Mouse (Mus musculus) forebrain, embryonic 11.5 days (tissue): ENCODE data around the gene Gm20403. TPM values are rescaled to one million over a fixed set of nuclear protein-coding genes. Genes with fewer than 3 reads are reported as not detected.
A peak's percentile ranks its signal among the peaks of the same experiment; 100 is the strongest.
"Not testable (repeated sequence)": the region's sequence is repeated elsewhere in the genome, so short reads cannot be mapped to it uniquely, and the experiment has no call there.

Experiments used
- ATAC-seq: fragments of 200-750 bp; cut with Nextera tagmentation; replicated peaks from 2 replicates; pipeline ENCODE4 v1.8.0; 2017; ENCODE audit warnings: moderate TSS enrichment; ENCODE audit not compliant: low FRiP score
- DNase-seq: peaks from one replicate; pipeline ENCODE4 v3.0.0-alpha.2; 2017; ENCODE audit warnings: low spot score
- H3K27ac ChIP-seq: fragments of 300-500 bp; sonication (generic); 2 replicates; pipeline ENCODE4 v1.5.1; 2014; ENCODE audit warnings: low read depth, low read length
- H3K27me3 ChIP-seq: fragments of 300-500 bp; sonication (generic); 2 replicates; pipeline ENCODE4 v1.6.1; 2014; ENCODE audit warnings: mild to moderate bottlenecking, low read length, mixed read lengths; ENCODE audit not compliant: control insufficient read depth, insufficient read depth
- H3K36me3 ChIP-seq: fragments of 300-500 bp; sonication (generic); 2 replicates; pipeline ENCODE4 v1.6.1; 2014; ENCODE audit warnings: mild to moderate bottlenecking, low read length, moderate library complexity, mixed read lengths; ENCODE audit not compliant: control insufficient read depth, insufficient read depth
- H3K4me1 ChIP-seq: fragments of 300-500 bp; sonication (generic); replicated peaks from 2 replicates; pipeline ENCODE4 v1.6.1; 2014; ENCODE audit warnings: low read length, mixed read lengths; ENCODE audit not compliant: control insufficient read depth, insufficient read depth
- H3K4me2 ChIP-seq: fragments of 300-500 bp; sonication (generic); 2 replicates; pipeline ENCODE4 v1.6.1; 2014; ENCODE audit warnings: low read depth, mild to moderate bottlenecking, low read length, moderate library complexity, mixed read lengths; ENCODE audit not compliant: severe bottlenecking
- H3K4me3 ChIP-seq: fragments of 300-500 bp; sonication (generic); 2 replicates; pipeline ENCODE4 v1.5.1; 2014; ENCODE audit warnings: low read depth, low read length
- H3K9ac ChIP-seq: fragments of 300-500 bp; sonication (generic); 2 replicates; pipeline ENCODE4 v1.6.1; 2014; ENCODE audit warnings: low read length
- H3K9me3 ChIP-seq: fragments of 300-500 bp; sonication (generic); 2 replicates; pipeline ENCODE4 v1.6.1; 2016; ENCODE audit warnings: low read length, mixed read lengths; ENCODE audit not compliant: control insufficient read depth
- WGBS: fragments of 180-500 bp; shearing (Covaris S2); extraction: QIAGEN DNeasy Blood & Tissue Kit; methylation state at CpG from one replicate; pipeline ENCODE4 v1.1.7; 2014; 5-methylcytosine and 5-hydroxymethylcytosine counted together
- polyA plus RNA-seq: library from polyadenylated mRNA; unstranded; fragments of >200 nt; fragmentation: Nextera tagmentation; extraction: Ambion mirVana; gene quantifications from 2 replicates; pipeline ENCODE4 v1.2.1, GENCODE M21; 2014

The Gm20403 gene
- polyA plus RNA-seq, 1 experiment from 2014 or later = not detected

DNA sequence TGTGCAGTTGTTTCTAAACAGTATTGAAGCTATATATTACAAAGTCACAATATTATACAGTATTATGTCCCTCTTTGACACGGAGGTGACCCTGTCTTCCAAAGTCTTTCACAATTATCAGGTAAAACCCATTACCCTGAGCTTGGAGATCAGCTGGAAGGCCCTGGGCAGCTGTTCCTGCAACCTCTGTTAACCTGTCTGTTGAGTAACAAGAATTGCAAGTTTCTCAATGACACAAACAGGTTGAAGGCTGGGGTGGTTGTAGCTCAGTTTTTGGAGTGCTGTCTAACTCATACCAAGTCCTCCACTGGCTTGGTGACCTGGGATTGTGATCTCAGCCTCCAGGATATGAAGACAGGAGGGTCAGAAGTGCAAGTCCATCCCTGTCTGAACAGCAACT lies 26.7 kb upstream of the Gm20403 start:
- no peak overlapping the region for H3K27ac ChIP-seq
- no peak overlapping the region for H3K9ac ChIP-seq
- no peak overlapping the region for H3K4me3 ChIP-seq
- H3K4me1 ChIP-seq = no peaks in the 10 kb centered on the region; the same call in 1 of the 2 replicates
- no peaks in the 10 kb centered on the region for H3K36me3 ChIP-seq
- ATAC-seq = no peak
- DNase-seq = no peak
- no peak overlapping the region for H3K4me2 ChIP-seq
- 82% methylated on average over 1 of the region's 1 CpGs for whole genome bisulfite sequencing
- no peaks in the 10 kb centered on the region for H3K27me3 ChIP-seq
- H3K9me3 ChIP-seq = no peaks in the 10 kb centered on the region

DNA sequence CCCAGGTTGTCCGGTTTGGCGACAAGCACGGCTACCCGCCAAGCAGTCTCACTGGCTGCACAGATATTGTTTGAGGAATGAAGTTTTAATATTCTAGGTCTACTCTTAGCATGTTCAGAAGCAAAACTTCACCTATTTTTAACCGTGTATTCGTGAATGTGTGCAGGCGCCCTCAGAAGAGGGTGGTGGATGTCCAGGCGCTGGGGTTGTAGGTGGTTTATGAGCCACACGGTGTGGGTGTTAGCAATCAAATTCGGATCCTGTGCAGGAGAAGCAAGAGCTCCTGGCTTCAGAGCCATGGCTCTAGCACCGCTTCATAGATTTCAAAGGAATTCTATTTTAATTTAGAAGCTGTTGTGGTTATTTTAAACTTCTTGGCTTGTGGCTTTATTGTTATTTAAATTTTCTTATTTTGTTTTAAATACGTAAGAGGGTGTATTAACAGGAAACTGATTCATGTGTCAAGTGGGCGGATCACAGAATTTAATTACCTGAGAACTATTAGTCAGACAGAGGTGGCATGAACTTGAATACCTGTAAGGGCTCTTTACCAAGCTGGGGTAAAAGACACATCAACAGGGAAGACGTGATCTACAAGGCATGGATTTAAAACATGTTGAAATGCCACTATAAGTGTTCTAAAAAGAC lies 21.2 kb upstream of the Gm20403 start:
- Histone ChIP-seq H3K4me3 (no peak overlapping the region), H3K27me3 (no peaks in the 10 kb centered on the region), H3K36me3 (no peaks in the 10 kb centered on the region), H3K9me3 (0 out of 2 replicates have a peak, but pooled peaks cover 3% of the 10 kb centered on the region), H3K27ac (no peak overlapping the region), H3K4me2 (no peak overlapping the region), H3K4me1 (no peaks in the 10 kb centered on the region), H3K9ac (no peak overlapping the region)
- DNase-seq = no peak
- ATAC-seq = no peak
- 88% methylated on average over 14 of the region's 14 CpGs for WGBS

DNA sequence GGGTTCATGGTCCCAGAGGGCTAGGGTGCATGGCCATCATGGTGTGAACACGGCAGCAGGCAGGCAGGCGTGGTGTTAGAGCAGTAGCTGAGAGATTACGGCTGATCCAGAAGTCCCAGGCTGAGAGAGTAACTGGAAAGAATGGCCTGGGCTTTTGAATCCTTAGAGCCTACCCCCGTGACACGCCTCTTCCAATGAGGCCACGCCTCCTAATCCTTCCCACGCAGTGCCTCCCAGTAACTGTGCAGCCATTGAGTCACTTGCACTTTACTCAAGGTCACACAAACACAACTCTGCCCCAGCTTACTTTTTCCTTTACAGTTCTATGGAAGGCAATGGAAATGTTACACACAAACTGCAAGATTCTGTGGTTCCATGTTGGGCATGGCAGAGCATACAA lies 19.7 kb upstream of the Gm20403 start:
- WGBS = 86% methylated on average over 7 of the region's 7 CpGs

DNA sequence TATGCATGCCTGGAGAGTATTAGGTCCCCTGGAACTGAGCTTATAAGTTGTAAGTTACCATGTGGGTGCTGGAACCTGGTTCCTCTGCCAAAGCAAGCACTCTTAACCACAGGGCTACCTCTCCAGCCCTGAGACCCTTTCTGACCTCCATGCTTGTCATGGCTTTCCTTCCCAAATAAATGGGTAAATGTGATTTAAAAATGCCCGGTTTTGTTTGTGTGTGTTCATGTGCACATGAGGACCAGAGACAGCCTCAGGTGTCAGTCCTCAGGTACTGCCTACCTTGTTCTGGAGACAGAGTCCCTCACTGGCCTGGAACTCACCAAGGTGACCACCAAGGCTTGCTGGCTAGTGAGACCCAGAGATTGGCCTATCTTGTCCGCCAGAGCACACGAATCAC lies 18.1 kb upstream of the Gm20403 start:
- no peaks in the 10 kb centered on the region for H3K36me3 ChIP-seq
- 0 out of 2 replicates have a peak, but pooled peaks cover 3% of the 10 kb centered on the region for H3K9me3 ChIP-seq
- no peak overlapping the region for H3K4me3 ChIP-seq
- WGBS = 94% methylated on average over 3 of the region's 3 CpGs
- H3K4me2 ChIP-seq = no peak overlapping the region
- H3K4me1 ChIP-seq = no peaks in the 10 kb centered on the region
- H3K27ac ChIP-seq = no peak overlapping the region
- no peaks in the 10 kb centered on the region for H3K27me3 ChIP-seq
- no peak overlapping the region for H3K9ac ChIP-seq
- DNase-seq (peak; percentile 30), ATAC-seq (no peak)

More for the DNA sequence above, 19.7 kb upstream of the Gm20403 start:
- Histone ChIP-seq H3K4me2 (no peak overlapping the region), H3K9me3 (0 out of 2 replicates have a peak, but pooled peaks cover 3% of the 10 kb centered on the region), H3K36me3 (no peaks in the 10 kb centered on the region), H3K4me1 (no peaks in the 10 kb centered on the region), H3K27ac (no peak overlapping the region), H3K27me3 (no peaks in the 10 kb centered on the region), H3K4me3 (no peak overlapping the region), H3K9ac (no peak overlapping the region)
- DNase-seq = no peak
- ATAC-seq = no peak

DNA sequence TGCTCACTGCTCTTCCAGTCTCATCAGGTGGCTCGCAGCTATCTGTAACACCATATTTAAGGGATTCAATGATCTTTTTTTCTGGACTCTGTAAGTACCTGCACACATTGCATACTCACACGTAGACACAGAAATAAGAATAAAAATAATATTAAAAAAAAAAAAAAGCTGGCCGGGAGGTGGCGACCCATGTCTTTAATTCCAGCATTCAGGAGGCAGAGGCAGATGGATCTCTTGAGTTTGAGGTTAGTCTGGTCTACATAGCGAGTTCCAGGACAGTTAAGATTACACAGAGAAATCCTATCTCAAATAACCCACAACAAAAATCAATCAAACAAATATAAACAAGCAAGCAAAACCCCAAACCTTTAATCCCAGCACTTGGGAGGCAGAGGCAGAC lies 17.5 kb upstream of the Gm20403 start:
- H3K4me1 ChIP-seq = no peaks in the 10 kb centered on the region
- H3K36me3 ChIP-seq = no peaks in the 10 kb centered on the region
- H3K4me3 ChIP-seq = no peak overlapping the region
- 83% methylated on average over 5 of the region's 5 CpGs for WGBS
- H3K4me2 ChIP-seq = no peak overlapping the region
- H3K27me3 ChIP-seq = no peaks in the 10 kb centered on the region
- ATAC-seq = no peak
- H3K27ac ChIP-seq = no peak overlapping the region
- DNase-seq = no peak
- no peak overlapping the region for H3K9ac ChIP-seq
- H3K9me3 ChIP-seq = 0 out of 2 replicates have a peak, but pooled peaks cover 3% of the 10 kb centered on the region

DNA sequence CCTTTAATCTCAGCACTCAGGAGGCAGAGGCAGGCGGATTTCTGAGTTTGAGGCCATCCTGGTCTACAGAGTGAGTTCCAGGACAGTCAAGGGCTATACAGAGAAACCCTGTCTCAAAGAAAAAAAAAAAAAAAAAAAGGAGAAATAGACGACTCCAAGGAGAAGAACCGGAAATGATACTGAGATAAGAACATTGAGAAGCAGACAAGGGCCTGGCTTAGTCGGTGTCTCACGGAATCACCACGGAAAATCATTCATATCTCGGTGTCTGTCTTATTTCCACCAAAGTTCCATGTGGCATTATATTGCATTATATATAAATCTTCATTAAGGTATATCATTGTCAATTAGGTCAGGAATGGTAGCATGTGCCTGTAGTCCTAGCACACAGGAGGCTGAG lies 16.2 kb upstream of the Gm20403 start:
- not testable (repeated sequence) for H3K9me3 ChIP-seq, H3K4me1 ChIP-seq, H3K4me3 ChIP-seq, H3K27me3 ChIP-seq, DNase-seq, H3K27ac ChIP-seq, H3K9ac ChIP-seq, ATAC-seq, H3K4me2 ChIP-seq, H3K36me3 ChIP-seq
- WGBS = 92% methylated on average over 7 of the region's 7 CpGs

DNA sequence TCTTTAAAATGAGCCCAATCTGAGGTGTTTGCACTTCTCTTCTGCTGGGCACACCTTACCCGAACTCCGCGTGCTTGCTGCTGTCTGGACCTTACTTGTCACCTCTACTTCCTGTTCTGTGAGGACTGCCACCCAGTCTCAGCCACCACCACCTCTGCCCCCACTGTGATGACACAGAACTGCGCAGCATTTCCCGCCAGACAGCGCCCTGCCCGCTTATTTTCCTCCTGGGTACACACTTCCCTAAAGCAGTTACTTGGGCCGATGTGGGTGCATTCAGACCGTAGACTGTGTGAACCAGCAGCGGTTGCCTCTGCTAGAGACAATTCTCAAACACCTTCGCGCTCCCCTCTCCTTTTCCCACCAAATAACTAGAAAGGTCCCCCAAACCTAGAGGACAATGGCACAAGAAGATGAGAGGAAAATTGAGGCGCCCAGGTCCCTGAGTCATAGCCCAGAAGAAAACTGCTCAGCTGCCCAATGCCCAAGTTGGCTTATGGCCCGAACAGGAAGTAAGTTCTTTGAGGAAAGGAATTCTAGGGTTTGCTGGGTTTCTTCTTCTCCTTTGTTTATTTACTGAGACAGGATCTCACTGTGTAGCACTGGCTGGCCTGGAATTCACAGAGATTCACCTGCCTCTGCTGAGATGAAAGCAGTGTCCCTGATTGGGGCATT lies 12.8 kb upstream of the Gm20403 start:
- Histone ChIP-seq H3K36me3 (no peaks in the 10 kb centered on the region), H3K9ac (no peak overlapping the region), H3K4me2 (no peak overlapping the region), H3K9me3 (no peaks in the 10 kb centered on the region), H3K27me3 (no peaks in the 10 kb centered on the region), H3K27ac (no peak overlapping the region), H3K4me1 (no peaks in the 10 kb centered on the region), H3K4me3 (no peak overlapping the region)
- ATAC-seq (no peak), DNase-seq (no peak)
- WGBS = 83% methylated on average over 14 of the region's 14 CpGs

DNA sequence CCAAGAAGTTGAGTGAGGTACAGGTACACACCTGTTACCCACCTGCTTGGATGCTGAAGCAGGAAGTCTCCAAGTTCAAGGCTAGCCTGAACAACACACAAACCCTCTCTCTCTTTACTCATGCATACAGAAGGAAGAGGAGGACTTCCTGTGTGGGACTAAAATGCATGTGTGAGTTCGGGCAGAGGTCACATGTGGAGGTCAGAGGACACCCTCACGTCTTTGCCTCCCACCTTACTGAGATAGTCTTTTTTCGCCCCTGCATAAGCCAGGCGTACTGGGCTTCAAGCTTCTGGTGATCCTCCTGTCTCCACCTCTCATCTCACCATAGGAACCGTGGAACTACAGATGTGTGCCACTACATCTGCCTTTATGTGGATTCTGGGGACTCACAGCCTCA lies 12.1 kb upstream of the Gm20403 start:
- Histone ChIP-seq H3K4me3 (no peak overlapping the region), H3K27me3 (no peaks in the 10 kb centered on the region), H3K27ac (no peak overlapping the region), H3K9me3 (no peaks in the 10 kb centered on the region), H3K4me2 (no peak overlapping the region), H3K36me3 (no peaks in the 10 kb centered on the region), H3K4me1 (no peaks in the 10 kb centered on the region), H3K9ac (no peak overlapping the region)
- ATAC-seq = no peak
- no peak for DNase-seq
- 81% methylated on average over 5 of the region's 5 CpGs for WGBS
